Mouse (Mus musculus) erythroblast, embryonic 14.5 days (primary cell): ENCODE data around the gene Chid1.

Source experiments
- GATA1 ChIP-seq: IDR thresholded peaks from 2 replicates; pipeline ENCODE4 v1.6.1; 2012; ENCODE audit warnings: low read length, inconsistent platforms, mixed read lengths
- TAL1 ChIP-seq: IDR thresholded peaks from 3 replicates; pipeline ENCODE4 v1.6.1; 2012; ENCODE audit warnings: low read length, inconsistent platforms, mixed read lengths

DNA sequence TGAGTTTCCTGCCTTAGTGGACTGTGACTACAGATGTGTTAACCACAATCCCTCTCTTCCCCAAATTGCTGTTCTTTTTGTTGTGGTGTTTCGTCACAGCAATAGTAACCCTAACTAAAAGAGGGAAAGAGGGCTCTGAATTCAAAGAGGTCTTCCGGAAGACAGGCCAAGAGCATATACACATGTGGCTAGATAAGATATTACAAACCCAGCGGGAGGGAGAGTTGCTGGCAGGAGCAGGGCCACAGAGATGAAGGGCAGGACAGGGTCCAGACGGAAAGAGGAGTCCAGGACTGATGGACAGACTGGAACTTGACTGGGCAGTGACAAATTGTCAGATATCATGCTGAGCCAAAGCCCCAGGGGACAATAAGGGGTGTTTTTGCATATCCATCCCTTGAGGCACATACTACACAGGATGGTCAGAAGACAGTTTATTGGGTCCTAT is 18.7 kb upstream of the Chid1 start:
- TF ChIP-seq GATA1 (peak; percentile 86), TAL1 (peak; percentile 71)
